Mouse (Mus musculus): ENCODE measurements at regions not wholly inside any gene's neighbourhood (a gene's known extent, or its start where the extent isn't known, plus 50 kb on each side); places are given as distances from the start of the nearest gene placed in this dataset.

DNA sequence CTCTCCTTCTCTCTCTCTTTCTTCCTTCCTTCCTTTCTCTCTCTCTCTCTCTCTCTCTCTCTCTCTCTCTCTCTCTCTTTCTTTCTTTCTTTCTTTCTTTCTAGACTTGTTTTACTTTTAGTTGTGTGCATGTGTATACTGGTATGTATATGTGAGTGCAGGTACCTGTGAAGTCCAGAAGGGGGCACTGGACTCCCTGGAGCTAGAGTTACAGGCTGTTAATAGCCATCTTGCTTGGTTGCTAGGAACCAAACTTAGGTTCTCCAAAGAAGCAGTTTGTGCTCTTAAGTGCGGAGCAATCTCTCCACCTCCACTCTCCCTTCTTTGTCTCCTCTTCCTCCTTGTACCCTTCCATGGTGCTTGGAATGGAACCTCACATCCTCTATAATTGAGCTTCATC lies 77.2 kb downstream of the Gm10604 start:
- Histone ChIP-seq H3K27me3 (ENCODE audit: control insufficient read depth, insufficient read depth, insufficient read length) (no peaks in the 10 kb centered on the region), H3K4me2 (ENCODE audit: low read depth) (no peak overlapping the region), H3K4me3 (no peak overlapping the region), H3ac (ENCODE audit: control insufficient read depth, insufficient read length) (no peak overlapping the region), H3K79me2 (ENCODE audit: control insufficient read depth, insufficient read depth) (no peaks in the 10 kb centered on the region), H3K36me3 (ENCODE audit: control insufficient read depth, insufficient read depth) (no peaks in the 10 kb centered on the region)
- TF ChIP-seq MAX (IDR thresholded peaks at IDR 0.05; ENCODE audit: low read depth): no peak

- no peaks in the 10 kb centered on the region for H3K79me2 ChIP-seq (ENCODE audit: control insufficient read depth, insufficient read depth)
- H3ac ChIP-seq (ENCODE audit: control insufficient read depth, insufficient read length): no peak overlapping the region
- H3K4me2 ChIP-seq (ENCODE audit: low read depth): no peak overlapping the region
- no peaks in the 10 kb centered on the region for H3K36me3 ChIP-seq (ENCODE audit: control insufficient read depth, insufficient read depth)
- TF ChIP-seq POLR2A (IDR thresholded peaks at IDR 0.05; ENCODE audit: insufficient read length, low read depth) (no peak), MAX (IDR thresholded peaks at IDR 0.05; ENCODE audit: low read depth) (no peak), MYOD1 (IDR thresholded peaks at IDR 0.05; ENCODE audit: control insufficient read depth in 1 of 3, insufficient read length in 2 of 3, low read depth in 2 of 3) (no peak), CEBPB (IDR thresholded peaks at IDR 0.05; ENCODE audit: insufficient read depth, poor library complexity, severe bottlenecking) (no peak)
- no peaks in the 10 kb centered on the region for H3K27me3 ChIP-seq (ENCODE audit: control insufficient read depth, insufficient read depth, insufficient read length)
- H3K4me3 ChIP-seq: no peak overlapping the region
These were observed 77.7 kb downstream of the Gm10604 start for GRCm38 (mm10) chr4:11903401-11903800.

GRCm38 (mm10) chr4:11899979-11900624 lies 81.0 kb downstream of the Gm10604 start:
- Histone ChIP-seq H3ac (ENCODE audit: control insufficient read depth, insufficient read length) (no peak overlapping the region), H3K36me3 (ENCODE audit: control insufficient read depth, insufficient read depth) (no peaks in the 10 kb centered on the region), H3K4me3 (no peak overlapping the region), H3K79me2 (ENCODE audit: control insufficient read depth, insufficient read depth) (no peaks in the 10 kb centered on the region), H3K4me2 (ENCODE audit: low read depth) (peak overlapping the region; percentile 66), H3K27me3 (ENCODE audit: control insufficient read depth, insufficient read depth, insufficient read length) (no peaks in the 10 kb centered on the region)
- TF ChIP-seq POLR2A (IDR thresholded peaks at IDR 0.05; ENCODE audit: insufficient read length, low read depth) (no peak), MYOG (IDR thresholded peaks at IDR 0.05; ENCODE audit: control insufficient read depth in 1 of 3, insufficient read depth in 1 of 3, insufficient read length in 2 of 3, low read depth in 2 of 3) (no peak), USF1 (IDR thresholded peaks at IDR 0.05; ENCODE audit: low read depth) (no peak), SRF (IDR thresholded peaks at IDR 0.05; ENCODE audit: control insufficient read depth, insufficient read length, low read depth) (no peak), POLR2AphosphoS2 (IDR thresholded peaks at IDR 0.05; ENCODE audit: insufficient read length, low read depth) (no peak), MYOD1 (IDR thresholded peaks at IDR 0.05; ENCODE audit: control insufficient read depth in 1 of 3, insufficient read length in 2 of 3, low read depth in 2 of 3) (no peak), MAX (IDR thresholded peaks at IDR 0.05; ENCODE audit: low read depth) (no peak), TCF12 (IDR thresholded peaks at IDR 0.05; ENCODE audit: insufficient read depth, poor library complexity, severe bottlenecking) (no peak), CEBPB (IDR thresholded peaks at IDR 0.05; ENCODE audit: insufficient read depth, poor library complexity, severe bottlenecking) (no peak), E2F4 (IDR thresholded peaks at IDR 0.05; ENCODE audit: insufficient read depth) (no peak), TCF3 (IDR thresholded peaks at IDR 0.05; ENCODE audit: insufficient read length, low read depth) (no peak), REST (IDR thresholded peaks at IDR 0.05; ENCODE audit: insufficient read depth, insufficient read length) (no peak)

- Histone ChIP-seq H3K79me2 (ENCODE audit: control insufficient read depth, insufficient read depth) (no peaks in the 10 kb centered on the region), H3K4me3 (no peak overlapping the region), H3K4me2 (ENCODE audit: low read depth) (no peak overlapping the region), H3ac (ENCODE audit: control insufficient read depth, insufficient read length) (no peak overlapping the region), H3K36me3 (ENCODE audit: control insufficient read depth, insufficient read depth) (no peaks in the 10 kb centered on the region), H3K27me3 (ENCODE audit: control insufficient read depth, insufficient read depth, insufficient read length) (no peaks in the 10 kb centered on the region)
- no peak for TF ChIP-seq E2F4 (IDR thresholded peaks at IDR 0.05; ENCODE audit: insufficient read depth)
- TF ChIP-seq MAX (IDR thresholded peaks at IDR 0.05; ENCODE audit: low read depth): no peak
- no peak for TF ChIP-seq TCF3 (IDR thresholded peaks at IDR 0.05; ENCODE audit: insufficient read length, low read depth)
- no peak for TF ChIP-seq CEBPB (IDR thresholded peaks at IDR 0.05; ENCODE audit: insufficient read depth, poor library complexity, severe bottlenecking)
- TF ChIP-seq TCF12 (IDR thresholded peaks at IDR 0.05; ENCODE audit: insufficient read depth, poor library complexity, severe bottlenecking): no peak
- no peak for TF ChIP-seq REST (IDR thresholded peaks at IDR 0.05; ENCODE audit: insufficient read depth, insufficient read length)
- no peak for TF ChIP-seq POLR2AphosphoS2 (IDR thresholded peaks at IDR 0.05; ENCODE audit: insufficient read length, low read depth)
- no peak for TF ChIP-seq MYOD1 (IDR thresholded peaks at IDR 0.05; ENCODE audit: control insufficient read depth in 1 of 3, insufficient read length in 2 of 3, low read depth in 2 of 3)
- no peak for TF ChIP-seq SRF (IDR thresholded peaks at IDR 0.05; ENCODE audit: control insufficient read depth, insufficient read length, low read depth)
These were observed 83.8 kb downstream of the Gm10604 start for GRCm38 (mm10) chr4:11897231-11897630.

- H3K4me2 ChIP-seq (ENCODE audit: low read depth): peak overlapping the region; percentile 16
- H3K27me3 ChIP-seq (ENCODE audit: control insufficient read depth, insufficient read depth, insufficient read length): no peaks in the 10 kb centered on the region
- no peak for TF ChIP-seq TCF3 (IDR thresholded peaks at IDR 0.05; ENCODE audit: insufficient read length, low read depth)
- no peak for TF ChIP-seq USF1 (IDR thresholded peaks at IDR 0.05; ENCODE audit: low read depth)
- no peak for TF ChIP-seq SRF (IDR thresholded peaks at IDR 0.05; ENCODE audit: control insufficient read depth, insufficient read length, low read depth)
- TF ChIP-seq E2F4 (IDR thresholded peaks at IDR 0.05; ENCODE audit: insufficient read depth): no peak
- TF ChIP-seq MYOG (IDR thresholded peaks at IDR 0.05; ENCODE audit: control insufficient read depth in 1 of 3, insufficient read depth in 1 of 3, insufficient read length in 2 of 3, low read depth in 2 of 3): no peak
- H3K36me3 ChIP-seq (ENCODE audit: control insufficient read depth, insufficient read depth): no peaks in the 10 kb centered on the region
- H3ac ChIP-seq (ENCODE audit: control insufficient read depth, insufficient read length): no peak overlapping the region
- H3K4me3 ChIP-seq: no peak overlapping the region
- no peaks in the 10 kb centered on the region for H3K79me2 ChIP-seq (ENCODE audit: control insufficient read depth, insufficient read depth)
These were observed 84.9 kb downstream of the Gm10604 start for GRCm38 (mm10) chr4:11895857-11896825.
